Mouse (Mus musculus) forebrain, postnatal 0 days (tissue): ENCODE measurements around the gene Mecr. TPM values are rescaled to one million over a fixed set of nuclear protein-coding genes. Genes with fewer than 3 reads are reported as not detected.
A peak's percentile ranks its signal among the peaks of the same experiment; 100 is the strongest.

Source experiments
- ATAC-seq: fragments of 200-750 bp; cut with Nextera tagmentation; 2 replicates; pipeline ENCODE4 v1.8.0; 2017; ENCODE audit warnings: mild to moderate bottlenecking, moderate library complexity
- DNase-seq: peaks from one replicate; pipeline ENCODE4 v3.0.0-alpha.2; 2015
- H3K27ac ChIP-seq: fragments of 300-500 bp; sonication (generic); 2 replicates; pipeline ENCODE4 v1.5.1; 2014; ENCODE audit warnings: low read depth, mild to moderate bottlenecking, antibody characterized with exemption, low read length, moderate library complexity, mixed read lengths
- H3K27me3 ChIP-seq: fragments of 300-500 bp; sonication (generic); 2 replicates; pipeline ENCODE4 v1.6.1; 2014; ENCODE audit warnings: mild to moderate bottlenecking, low read length, mixed read lengths; ENCODE audit not compliant: insufficient read depth
- H3K36me3 ChIP-seq: fragments of 300-500 bp; sonication (generic); 2 replicates; pipeline ENCODE4 v1.6.1; 2014; ENCODE audit warnings: mild to moderate bottlenecking, moderate library complexity; ENCODE audit not compliant: insufficient read depth
- H3K4me1 ChIP-seq: fragments of 300-500 bp; sonication (generic); 2 replicates; pipeline ENCODE4 v1.6.1; 2014; ENCODE audit warnings: antibody characterized with exemption; ENCODE audit not compliant: insufficient read depth
- H3K4me2 ChIP-seq: fragments of 300-500 bp; sonication (generic); 2 replicates; pipeline ENCODE4 v1.6.1; 2014; ENCODE audit warnings: low read depth, mild to moderate bottlenecking, moderate library complexity
- H3K4me3 ChIP-seq: fragments of 300-500 bp; sonication (generic); 2 replicates; pipeline ENCODE4 v1.5.1; 2014; ENCODE audit warnings: low read depth, low read length, mixed read lengths
- H3K9ac ChIP-seq: fragments of 300-500 bp; sonication (generic); 2 replicates; pipeline ENCODE4 v1.6.1; 2014; ENCODE audit warnings: mild to moderate bottlenecking
- H3K9me3 ChIP-seq: fragments of 300-500 bp; sonication (generic); 2 replicates; pipeline ENCODE4 v1.6.1; 2016; ENCODE audit warnings: low read length
- CTCF ChIP-seq: sonication (generic); IDR thresholded peaks from 2 replicates; pipeline ENCODE4 v1.5.1; 2016; ENCODE audit warnings: antibody characterized with exemption, control low read depth, low read depth
- WGBS: fragments of 180-500 bp; shearing (Covaris S2); extraction: QIAGEN DNeasy Blood & Tissue Kit; methylation state at CpG from one replicate; pipeline ENCODE4 v1.1.7; 2014; 5-methylcytosine and 5-hydroxymethylcytosine counted together
- polyA plus RNA-seq: library from polyadenylated mRNA; unstranded; fragments of >200 nt; fragmentation: Nextera tagmentation; extraction: Ambion mirVana; gene quantifications from 2 replicates; pipeline ENCODE4 v1.2.1, GENCODE M21; 2015
- total RNA-seq: library from RNA; depleted of rRNA; stranded (reverse); fragments of >200 nt; gene quantifications from 2 replicates; pipeline ENCODE4 v1.2.3, GENCODE M21; 2014

Mecr gene
- total and polyA plus RNA-seq, 2 experiments from 2014 or later, result 20.3 to 31.8 TPM

DNA sequence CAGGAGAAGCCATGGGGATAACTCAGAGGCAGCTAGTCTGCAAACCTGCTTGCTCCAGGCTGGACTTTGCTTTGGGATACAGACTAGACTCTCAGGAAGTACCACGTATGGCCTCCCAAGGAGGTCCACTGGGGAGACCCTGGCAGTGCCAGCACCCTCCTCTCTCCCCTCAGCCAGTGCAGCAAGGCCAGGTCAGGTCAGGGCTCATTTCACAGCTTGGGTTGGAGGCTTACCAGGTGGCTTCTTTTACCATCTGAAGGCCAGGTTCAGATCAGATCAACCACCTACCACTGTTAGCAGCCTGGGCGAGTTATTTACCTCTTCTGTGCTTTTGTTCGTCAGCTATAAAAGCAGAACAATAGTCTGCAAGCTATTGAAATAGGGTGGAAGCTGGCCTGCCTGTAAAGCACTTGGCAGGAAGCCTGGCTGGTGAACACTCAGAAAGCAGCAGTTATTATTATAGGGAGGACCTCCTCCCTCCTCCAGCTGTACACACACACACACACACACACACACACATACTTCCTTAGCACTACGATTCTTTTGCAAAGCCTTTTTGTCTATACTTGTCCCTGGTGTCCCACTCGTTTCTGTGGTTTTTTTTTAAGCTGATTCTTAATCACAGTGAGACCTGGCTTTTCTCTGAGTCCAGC is 6.8 kb downstream of the Mecr start:
- peaks cover 2% of the 10 kb centered on the region; the same call in 1 of the 2 replicates for H3K4me1 ChIP-seq
- no peak overlapping the region for H3K4me3 ChIP-seq
- H3K9ac ChIP-seq, result no peak overlapping the region
- ATAC-seq (peak; percentile 69), DNase-seq (peak; percentile 66)
- no peak for TF ChIP-seq CTCF
- no peak overlapping the region for H3K4me2 ChIP-seq
- 5% methylated on average over 5 of the region's 5 CpGs for WGBS
- H3K27ac ChIP-seq, result peak overlapping the region; percentile 74
- no peaks in the 10 kb centered on the region for H3K27me3 ChIP-seq
- no peaks in the 10 kb centered on the region for H3K9me3 ChIP-seq
- H3K36me3 ChIP-seq, result 0 out of 2 replicates have a peak, but pooled peaks cover 4% of the 10 kb centered on the region

DNA sequence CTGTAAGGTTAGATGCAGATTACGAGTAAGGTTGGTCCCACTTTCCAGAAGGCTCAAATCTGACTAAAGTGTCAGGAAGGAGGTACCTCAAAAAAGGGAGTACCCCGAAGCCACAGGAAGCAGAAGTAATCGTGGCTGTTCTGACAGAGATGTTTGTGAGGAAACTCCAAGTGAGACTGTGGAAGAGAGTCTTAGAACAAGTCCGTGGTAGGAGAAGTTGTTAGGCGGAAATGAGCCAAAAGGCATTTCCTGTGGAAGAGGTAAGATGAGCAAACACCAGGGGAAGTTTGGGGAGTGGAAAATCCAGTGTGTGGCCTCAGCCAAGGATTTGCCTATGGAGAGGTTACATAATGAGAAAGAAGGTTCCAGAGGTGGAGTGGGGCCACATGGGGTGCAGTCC is 11.7 kb downstream of the Mecr start:
- ATAC-seq, result no peak
- no peaks in the 10 kb centered on the region for H3K9me3 ChIP-seq
- 83% methylated on average over 5 of the region's 5 CpGs for WGBS
- H3K4me3 ChIP-seq, result no peak overlapping the region
- no peak overlapping the region for H3K9ac ChIP-seq
- H3K4me1 ChIP-seq, result peaks cover 2% of the 10 kb centered on the region; the same call in 1 of the 2 replicates
- H3K27ac ChIP-seq, result no peak overlapping the region
- H3K4me2 ChIP-seq, result no peak overlapping the region
- DNase-seq, result no peak
- peaks cover 9% of the 10 kb centered on the region for H3K36me3 ChIP-seq
- TF ChIP-seq CTCF, result no peak
- no peaks in the 10 kb centered on the region for H3K27me3 ChIP-seq

DNA sequence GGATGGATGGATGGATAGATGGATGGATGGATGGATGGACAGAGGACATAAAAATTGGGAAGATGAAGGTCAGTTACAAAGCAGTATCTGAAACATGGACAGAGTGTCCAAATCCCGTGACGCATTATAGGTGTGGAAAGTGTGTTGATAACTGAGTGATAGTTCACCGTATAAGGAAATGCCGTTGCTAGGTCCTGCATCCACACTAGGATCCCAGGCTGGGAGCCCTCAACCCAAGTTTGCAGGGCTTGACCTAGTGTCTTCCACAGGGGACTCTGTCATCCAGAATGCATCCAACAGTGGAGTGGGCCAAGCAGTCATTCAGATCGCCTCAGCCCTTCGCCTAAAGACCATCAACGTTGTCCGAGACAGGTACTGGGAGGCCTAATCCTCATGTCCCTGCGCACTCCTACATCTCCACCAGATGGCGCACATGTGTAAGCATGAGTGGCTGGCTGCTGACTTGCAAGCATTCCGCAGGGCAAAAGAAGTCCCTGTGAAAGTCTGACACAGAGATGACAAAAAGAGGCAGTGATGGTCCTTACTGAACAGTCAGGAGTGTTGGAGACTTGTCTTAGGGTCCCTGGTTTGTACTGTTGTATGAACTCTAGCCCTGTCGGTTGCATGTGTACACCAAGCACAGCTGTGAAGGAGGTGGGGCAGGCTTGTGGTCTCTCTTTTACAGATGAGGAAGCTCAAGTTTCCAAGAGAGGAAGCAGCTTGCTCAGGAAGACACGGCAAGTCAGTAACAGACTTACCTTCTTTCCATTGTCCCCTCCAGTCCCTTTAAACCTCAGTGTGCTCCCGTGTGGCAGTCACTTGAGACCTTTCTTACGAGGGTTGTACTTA is 17.4 kb downstream of the Mecr start:
- no peaks in the 10 kb centered on the region for H3K27me3 ChIP-seq
- H3K27ac ChIP-seq, result no peak overlapping the region
- no peaks in the 10 kb centered on the region for H3K4me1 ChIP-seq
- 48% methylated on average over 15 of the region's 15 CpGs for WGBS
- DNase-seq (peak; percentile 87), ATAC-seq (peak; percentile 59)
- TF ChIP-seq CTCF, result peak; percentile 98
- H3K9ac ChIP-seq, result no peak overlapping the region
- H3K36me3 ChIP-seq, result peaks cover 39% of the 10 kb centered on the region
- H3K9me3 ChIP-seq, result no peaks in the 10 kb centered on the region
- H3K4me3 ChIP-seq, result no peak overlapping the region
- H3K4me2 ChIP-seq, result no peak overlapping the region

DNA sequence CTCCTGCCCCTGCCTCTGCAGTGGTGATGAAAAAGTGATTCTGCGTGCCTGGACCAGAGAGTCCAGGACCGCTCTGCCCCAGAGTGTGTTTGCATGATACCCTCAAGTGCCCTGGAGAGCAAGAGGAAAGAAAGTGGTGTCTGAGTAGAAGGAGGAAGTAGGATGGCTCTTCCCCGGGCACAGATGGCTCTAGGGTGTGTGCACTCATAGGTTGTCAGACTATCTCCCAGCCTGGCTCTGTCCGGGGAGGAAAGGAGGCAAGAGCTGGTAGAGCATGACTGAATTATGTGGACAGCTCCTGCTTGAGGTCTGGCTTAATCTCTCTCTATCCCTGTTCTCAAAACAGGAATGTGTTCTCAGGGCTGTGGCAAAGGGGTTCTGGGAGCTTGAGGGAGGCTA is 18.1 kb downstream of the Mecr start:
- no peak overlapping the region for H3K27ac ChIP-seq
- H3K4me3 ChIP-seq, result no peak overlapping the region
- H3K4me1 ChIP-seq, result no peaks in the 10 kb centered on the region
- H3K27me3 ChIP-seq, result no peaks in the 10 kb centered on the region
- H3K4me2 ChIP-seq, result no peak overlapping the region
- no peak for DNase-seq
- 87% methylated on average over 4 of the region's 4 CpGs for WGBS
- no peak for TF ChIP-seq CTCF
- no peak overlapping the region for H3K9ac ChIP-seq
- no peak for ATAC-seq
- H3K9me3 ChIP-seq, result no peaks in the 10 kb centered on the region
- H3K36me3 ChIP-seq, result peaks cover 41% of the 10 kb centered on the region

DNA sequence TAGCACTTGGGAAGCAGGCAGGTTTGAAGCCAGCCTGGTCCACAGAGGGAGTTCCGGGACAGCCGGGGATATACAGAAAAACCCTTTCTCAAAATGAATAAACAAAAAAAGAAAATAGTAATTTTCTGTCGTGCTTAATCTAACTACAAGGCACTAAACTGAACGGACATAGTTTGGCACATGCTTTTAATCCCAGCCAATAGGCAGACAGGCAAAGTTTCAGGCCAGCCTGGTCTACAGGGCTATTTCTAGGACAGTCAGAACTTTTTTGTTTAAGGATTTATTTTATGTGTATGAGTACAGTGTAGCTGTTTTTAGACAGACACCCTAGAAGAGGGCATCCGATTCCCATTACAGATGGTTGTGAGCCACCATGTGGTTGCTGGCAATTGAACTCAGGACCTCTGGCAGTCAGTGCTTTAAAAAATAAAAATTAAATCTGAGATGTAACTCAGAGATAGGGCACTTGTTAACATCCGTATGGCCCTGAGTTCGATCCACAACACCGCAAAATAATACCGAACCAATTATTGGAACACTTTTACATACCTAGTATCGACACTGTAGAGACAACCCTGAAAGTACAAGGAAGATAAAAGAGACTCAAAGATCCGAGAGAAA is 29.5 kb downstream of the Mecr start:
- Histone ChIP-seq H3K9ac (peak overlapping the region; percentile 75), H3K27ac (peak overlapping the region; percentile 99), H3K27me3 (no peaks in the 10 kb centered on the region), H3K36me3 (no peaks in the 10 kb centered on the region), H3K9me3 (no peaks in the 10 kb centered on the region), H3K4me1 (peaks cover 22% of the 10 kb centered on the region), H3K4me3 (peak overlapping the region; percentile 92), H3K4me2 (peak overlapping the region; percentile 79)
- TF ChIP-seq CTCF, result no peak
- 9% methylated on average over 11 of the region's 11 CpGs for WGBS
- DNase-seq, result no peak
- ATAC-seq, result peak; percentile 32

DNA sequence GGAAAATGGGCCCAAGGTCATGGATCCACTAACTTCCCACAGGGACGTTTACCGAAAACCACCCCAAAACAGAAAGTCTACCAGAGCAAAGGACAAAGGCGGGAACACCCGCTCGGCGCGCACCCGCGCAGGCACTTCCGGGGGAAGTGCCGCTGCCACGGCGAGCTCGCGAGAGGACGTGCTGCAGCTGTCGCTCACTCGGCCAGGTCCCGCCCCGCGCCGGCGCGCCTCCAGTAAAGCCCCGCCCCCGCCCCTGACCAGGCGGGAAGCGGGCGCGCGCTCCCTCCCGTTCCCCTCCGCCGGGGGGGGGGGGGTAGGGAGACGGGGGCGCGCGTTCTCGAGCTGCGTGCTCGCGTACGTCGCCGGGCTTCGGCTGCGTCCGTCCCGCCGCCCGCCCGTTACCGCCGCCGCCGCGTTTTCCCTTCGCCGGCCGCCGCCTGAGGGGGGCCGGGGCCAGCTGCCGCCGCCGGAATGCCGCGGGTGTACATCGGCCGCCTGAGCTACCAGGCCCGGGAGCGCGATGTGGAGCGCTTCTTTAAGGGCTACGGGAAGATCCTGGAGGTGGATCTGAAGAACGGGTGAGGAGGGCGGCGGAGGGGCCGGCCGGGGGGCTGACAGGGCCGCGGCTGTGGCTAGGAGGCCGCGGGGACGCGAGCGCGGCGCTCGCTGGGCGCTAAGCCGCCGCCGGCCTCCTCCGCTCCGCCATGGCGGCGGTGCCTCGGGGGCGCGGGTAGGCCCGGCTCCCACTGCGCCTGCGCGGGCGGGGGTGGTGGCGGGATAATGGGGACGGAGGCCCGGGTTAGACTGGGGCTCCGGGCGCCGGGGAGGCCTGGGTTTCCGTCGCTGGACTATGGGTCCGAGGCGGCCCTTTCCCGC is 30.3 kb downstream of the Mecr start, which contains the start of gene Srsf4:
Srsf4 (plus strand) TSS at position 325 of the 876 bp plus-strand sequence.
- no peaks in the 10 kb centered on the region for H3K9me3 ChIP-seq

More for the DNA sequence above, 30.3 kb downstream of the Mecr start, which contains the start of gene Srsf4:
- H3K9ac ChIP-seq, result peak within 1 kb of the TSS; percentile 99
- peak; percentile 97 for ATAC-seq
- no peaks in the 10 kb centered on the region for H3K36me3 ChIP-seq
- H3K4me2 ChIP-seq, result peak within 1 kb of the TSS; percentile 79
- H3K27ac ChIP-seq, result peak within 1 kb of the TSS; percentile 99
- H3K4me1 ChIP-seq, result peaks cover 22% of the 10 kb centered on the region
- peak; percentile 99 for DNase-seq
- H3K4me3 ChIP-seq, result peak within 1 kb of the TSS; percentile 92
- H3K27me3 ChIP-seq, result no peaks in the 10 kb centered on the region
- no peak for TF ChIP-seq CTCF
- under 1% methylated on average over 88 of the region's 116 CpGs for WGBS
